Mouse (Mus musculus) retina, postnatal 7 days (tissue): ENCODE measurements around the gene Nid1.
"Not testable (repeated sequence)": the region's sequence is repeated elsewhere in the genome, so short reads cannot be mapped to it uniquely, and the experiment has no call there.

Experiments used
- DNase-seq: peaks from one replicate; pipeline ENCODE4 v3.0.0-alpha.2; 2012; ENCODE audit warnings: low read depth, low spot score

The Nid1 gene

GRCm38 (mm10) chr13:13437460-13438015 lies at the start of gene Nid1:
Gene Nid1, plus strand, starts transcription at chr13:13437551.
- not testable (repeated sequence) for DNase-seq

- DNase-seq = peak; percentile 24
Measured at GRCm38 (mm10) chr13:13393228-13394095, 43.9 kb upstream of the Nid1 start, which contains the start of gene Gpr137b. Gene Gpr137b, minus strand, starts transcription at chr13:13394014.

GRCm38 (mm10) chr13:13394096-13394395 lies 43.3 kb upstream of the Nid1 start:
- peak; percentile 9 for DNase-seq

GRCm38 (mm10) chr13:13400851-13401250 lies 36.5 kb upstream of the Nid1 start:
- DNase-seq = not testable (repeated sequence)

GRCm38 (mm10) chr13:13402818-13403217 lies 34.5 kb upstream of the Nid1 start:
- DNase-seq = not testable (repeated sequence)

GRCm38 (mm10) chr13:13403366-13403765 lies 34.0 kb upstream of the Nid1 start:
- not testable (repeated sequence) for DNase-seq

- DNase-seq = not testable (repeated sequence)
Measured at GRCm38 (mm10) chr13:13403839-13404238, 33.5 kb upstream of the Nid1 start.

GRCm38 (mm10) chr13:13404517-13405155 lies 32.7 kb upstream of the Nid1 start:
- not testable (repeated sequence) for DNase-seq

- DNase-seq = not testable (repeated sequence)
Measured at GRCm38 (mm10) chr13:13405511-13405910, 31.8 kb upstream of the Nid1 start.

GRCm38 (mm10) chr13:13414206-13414605 lies 23.1 kb upstream of the Nid1 start:
- DNase-seq = no peak

- peak; percentile 25 for DNase-seq
Measured at GRCm38 (mm10) chr13:13415120-13416006, 22.0 kb upstream of the Nid1 start.

- not testable (repeated sequence) for DNase-seq
Measured at GRCm38 (mm10) chr13:13416007-13416337, 21.4 kb upstream of the Nid1 start.

GRCm38 (mm10) chr13:13418859-13419258 lies 18.5 kb upstream of the Nid1 start:
- not testable (repeated sequence) for DNase-seq

GRCm38 (mm10) chr13:13423301-13423700 lies 14.1 kb upstream of the Nid1 start:
- not testable (repeated sequence) for DNase-seq

GRCm38 (mm10) chr13:13436161-13436560 lies 1.2 kb upstream of the Nid1 start:
- not testable (repeated sequence) for DNase-seq

- DNase-seq = not testable (repeated sequence)
Measured at GRCm38 (mm10) chr13:13438112-13438953, 982 bp downstream of the Nid1 start.

- not testable (repeated sequence) for DNase-seq
Measured at GRCm38 (mm10) chr13:13445601-13446000, 8.2 kb downstream of the Nid1 start.

GRCm38 (mm10) chr13:13446711-13447443 lies 9.5 kb downstream of the Nid1 start:
- DNase-seq = not testable (repeated sequence)

- not testable (repeated sequence) for DNase-seq
Measured at GRCm38 (mm10) chr13:13449981-13450380, 12.6 kb downstream of the Nid1 start.

- DNase-seq = not testable (repeated sequence)
Measured at GRCm38 (mm10) chr13:13450931-13451330, 13.6 kb downstream of the Nid1 start.
